Mouse (Mus musculus): ENCODE results near the gene Papolb. TPM values are rescaled to one million over a fixed set of nuclear protein-coding genes. Genes with fewer than 3 reads are reported as not detected.
A peak's percentile ranks its signal among the peaks of the same experiment; 100 is the strongest.

Gene Papolb
- total RNA-seq, 2 experiments from 2014 or later = 0.77 to 0.96 TPM

GRCm38 (mm10) chr5:142512112-142512511, 17.8 kb downstream of the Papolb start:
- Histone ChIP-seq H3K27ac (no peak overlapping the region), H3K4me3 (no peak overlapping the region)
- intact Hi-C loops (cut with DNase I) = no loop called here
- no peak for DNase-seq (ENCODE audit: extremely low spot score in 1 of 2, low spot score in 2 of 2)
- no peak for TF ChIP-seq CTCF (IDR thresholded peaks at IDR 0.05)

- TF ChIP-seq CTCF (IDR thresholded peaks at IDR 0.05) = no peak
- Histone ChIP-seq H3K27ac (no peak overlapping the region), H3K4me3 (no peak overlapping the region)
- no peak for DNase-seq (ENCODE audit: extremely low spot score in 1 of 2, low spot score in 2 of 2)
- intact Hi-C loops (cut with DNase I) = no loop called here
Observed at GRCm38 (mm10) chr5:142510061-142510414, 19.8 kb downstream of the Papolb start.

DNA sequence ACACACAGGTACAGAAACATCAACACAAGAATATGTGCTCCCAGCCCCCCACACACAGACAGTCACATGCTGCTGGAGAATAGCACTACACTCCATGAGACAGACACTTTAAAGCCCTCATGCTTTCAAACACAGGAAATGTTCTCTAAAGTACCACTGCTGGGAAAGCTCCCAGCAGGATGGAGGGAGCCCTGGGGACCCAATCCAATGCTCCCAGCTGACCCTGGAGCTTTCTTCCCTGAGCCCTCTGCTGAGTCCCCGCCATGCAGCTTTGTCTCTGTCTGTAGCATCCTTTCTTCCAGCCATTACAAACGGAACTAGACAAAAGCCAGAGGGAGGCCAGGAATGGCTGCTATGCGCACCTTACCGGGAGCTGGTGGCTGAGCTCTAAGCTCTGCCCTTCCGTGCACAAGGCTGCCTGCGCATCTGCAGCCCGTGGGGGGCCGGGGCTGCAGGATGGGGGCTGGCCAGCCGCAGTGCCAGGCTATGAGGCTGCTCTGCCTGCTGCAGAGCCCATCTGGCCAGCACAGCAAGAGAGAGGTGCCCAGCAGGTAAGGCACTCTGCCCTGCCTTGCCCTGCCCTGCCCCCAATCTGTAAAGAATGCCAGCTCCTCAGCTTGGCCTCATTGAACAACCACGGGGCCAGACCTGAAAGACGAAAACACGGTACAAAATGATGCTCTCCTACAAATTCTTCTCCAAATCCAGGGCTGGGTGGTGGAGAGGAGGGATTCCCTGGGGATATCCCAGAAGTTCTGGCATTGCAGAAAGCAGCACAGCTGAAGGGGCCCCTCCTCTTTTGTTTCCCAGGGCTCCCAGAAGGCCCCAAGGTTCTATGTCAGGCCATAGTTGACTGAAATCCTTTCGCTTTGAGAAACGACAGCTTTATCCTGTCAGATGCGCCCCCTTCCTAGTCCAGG, 20.5 kb downstream of the Papolb start:
- H3K27ac ChIP-seq = no peak overlapping the region
- intact Hi-C loops (cut with DNase I) = no loop called here
- no peak for DNase-seq (ENCODE audit: extremely low spot score in 1 of 2, low spot score in 2 of 2)
- no peak for TF ChIP-seq CTCF (IDR thresholded peaks at IDR 0.05)
- no peak overlapping the region for H3K4me3 ChIP-seq

DNA sequence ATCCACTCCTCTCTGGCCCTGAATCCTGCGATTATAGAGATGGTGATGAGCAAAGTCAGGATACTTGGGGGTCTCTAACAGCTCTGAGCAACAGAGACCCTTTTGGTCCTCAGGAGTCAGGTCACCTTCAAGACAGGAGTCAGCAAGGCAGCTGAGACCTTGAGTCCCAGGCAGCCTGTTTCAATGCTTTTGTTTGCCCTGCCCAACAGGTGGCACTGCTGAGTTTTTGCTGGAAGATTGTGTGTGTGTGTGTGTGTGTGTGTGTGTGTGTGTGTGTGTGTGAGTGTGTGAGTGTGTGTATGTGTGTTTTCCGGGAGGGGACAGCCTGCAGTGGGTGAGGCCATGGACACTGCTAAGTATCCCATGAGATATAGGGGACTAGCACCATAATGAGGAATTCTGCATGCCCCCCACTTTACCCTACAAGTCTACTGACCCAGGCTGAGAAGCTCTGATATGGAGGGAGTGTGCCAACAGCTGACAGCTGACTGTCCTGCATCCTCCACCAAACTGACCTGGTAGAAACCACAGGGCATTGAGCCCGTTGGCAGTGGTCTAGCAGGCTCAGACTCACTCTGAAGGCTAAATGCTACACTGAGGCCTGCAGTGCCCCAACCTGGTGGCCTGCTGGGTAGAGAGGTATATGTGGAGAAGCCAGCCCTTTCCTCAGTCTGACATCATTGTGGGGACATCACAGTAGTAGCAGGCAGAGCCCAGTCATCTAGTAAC, 24.0 kb downstream of the Papolb start:
- Histone ChIP-seq H3K27ac (no peak overlapping the region), H3K4me3 (no peak overlapping the region)
- DNase-seq (ENCODE audit: extremely low spot score in 1 of 2, low spot score in 2 of 2) = no peak
- intact Hi-C loops (cut with DNase I) = no loop called here
- TF ChIP-seq CTCF (IDR thresholded peaks at IDR 0.05) = peak; percentile 10; the same call in 1 of the 2 replicates

DNA sequence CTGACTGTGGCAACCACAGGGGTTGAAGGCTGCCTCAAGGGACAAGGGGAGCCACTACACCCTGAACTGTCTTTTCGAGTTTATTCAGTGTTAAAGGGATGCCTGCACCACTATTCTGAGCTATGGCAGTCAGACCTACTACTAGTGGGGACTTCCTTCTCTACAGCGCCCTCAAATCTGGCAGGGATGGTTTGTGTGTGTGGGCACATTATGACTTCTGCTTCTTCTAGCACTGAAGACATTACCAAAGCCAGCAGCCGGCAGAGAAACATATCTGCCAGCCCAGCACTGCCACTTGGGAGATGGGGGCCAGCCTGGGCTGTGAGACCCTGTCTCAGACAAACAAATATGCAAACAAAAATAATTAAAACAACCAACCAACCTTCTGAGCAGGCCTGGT, 25.7 kb downstream of the Papolb start:
- intact Hi-C loops (cut with DNase I) = loop anchor here (5.0 kb wide), 2 partner anchors 113 to 213 kb away; no protein-coding TSS in a partner anchor
- no peak for TF ChIP-seq CTCF (IDR thresholded peaks at IDR 0.05)
- H3K4me3 ChIP-seq = no peak overlapping the region
- DNase-seq (ENCODE audit: extremely low spot score in 1 of 2, low spot score in 2 of 2) = no peak
- H3K27ac ChIP-seq = no peak overlapping the region

- peak; percentile 77 to 79 for DNase-seq (ENCODE audit: extremely low spot score in 1 of 2, low spot score in 2 of 2)
- TF ChIP-seq CTCF (IDR thresholded peaks at IDR 0.05) = peak; percentile 76
- intact Hi-C loops (cut with DNase I) = loop anchor here (5.0 kb wide), 2 partner anchors 115 to 215 kb away; no protein-coding TSS in a partner anchor
- Histone ChIP-seq H3K27ac (no peak overlapping the region), H3K4me3 (no peak overlapping the region)
Observed at GRCm38 (mm10) chr5:142502414-142502813, 27.5 kb downstream of the Papolb start.

- no peak for DNase-seq (ENCODE audit: extremely low spot score in 1 of 2, low spot score in 2 of 2)
- intact Hi-C loops (cut with DNase I) = loop anchor here (5.0 kb wide), 2 partner anchors 116 to 216 kb away; no protein-coding TSS in a partner anchor
- Histone ChIP-seq H3K27ac (no peak overlapping the region), H3K4me3 (no peak overlapping the region)
- no peak for TF ChIP-seq CTCF (IDR thresholded peaks at IDR 0.05)
Observed at GRCm38 (mm10) chr5:142500918-142501317, 29.0 kb downstream of the Papolb start.

DNA sequence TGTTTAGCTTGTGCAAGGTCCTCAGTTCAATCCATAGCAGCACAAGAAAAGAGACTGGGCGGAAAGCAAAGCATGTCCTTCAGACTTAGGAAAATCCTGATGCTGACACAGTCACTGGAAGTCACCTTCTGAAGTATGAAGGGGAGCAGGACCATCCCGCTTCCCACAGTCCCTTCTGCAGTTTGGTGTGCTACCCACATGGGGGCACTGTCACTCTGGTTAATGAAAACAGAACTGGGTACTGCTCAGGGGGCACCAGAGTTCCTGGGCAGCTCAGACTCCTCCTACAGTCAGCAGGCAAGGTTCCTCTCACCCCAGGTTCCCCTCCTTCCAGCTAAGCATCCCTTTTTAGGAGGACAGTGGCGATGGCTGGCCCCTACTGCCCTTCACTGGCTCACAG, 30.9 kb downstream of the Papolb start:
- H3K27ac ChIP-seq = no peak overlapping the region
- no peak overlapping the region for H3K4me3 ChIP-seq
- intact Hi-C loops (cut with DNase I) = loop anchor here (1.0 kb wide), 1 partner anchor 52 kb away; the partner anchor contains the start of gene Radil
- no peak for DNase-seq (ENCODE audit: extremely low spot score in 1 of 2, low spot score in 2 of 2)
- peak; percentile 72 for TF ChIP-seq CTCF (IDR thresholded peaks at IDR 0.05)

DNA sequence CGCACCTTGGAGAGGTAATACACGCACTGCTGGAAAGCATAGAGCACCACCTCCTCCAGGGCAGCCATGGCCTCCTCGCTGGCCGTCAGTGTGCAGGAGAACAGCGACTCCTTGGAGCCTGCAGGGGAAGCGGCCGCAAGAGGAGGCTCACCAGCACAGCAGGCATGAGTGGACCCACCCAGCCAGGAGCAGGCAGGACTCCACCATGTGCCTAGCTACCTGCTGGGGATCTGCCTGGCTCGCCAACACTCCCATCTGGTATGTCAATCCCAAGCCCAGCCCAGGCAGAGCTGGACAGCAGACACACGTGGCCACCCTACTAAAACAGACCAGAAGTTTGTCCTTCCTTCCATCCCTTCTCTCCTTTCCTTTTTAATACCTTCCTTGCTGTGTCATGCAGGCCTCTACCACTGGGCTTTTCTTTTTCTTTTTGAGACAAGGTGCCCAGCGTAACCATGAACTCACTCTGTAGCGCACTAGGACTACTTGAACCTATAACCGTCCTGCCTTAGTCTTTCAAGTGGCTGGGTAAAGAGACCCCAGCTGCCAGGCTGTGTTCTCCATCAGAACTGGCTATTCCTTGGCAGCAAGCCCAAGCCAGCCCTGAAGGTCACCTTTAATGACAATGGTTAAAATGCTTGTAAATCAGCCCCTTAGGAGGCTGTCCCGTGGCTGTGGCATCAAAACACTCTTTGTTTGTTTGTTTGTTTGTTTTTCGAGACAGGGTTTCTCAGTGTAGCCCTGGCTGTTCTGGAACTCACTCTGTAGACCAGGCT, 34.4 kb downstream of the Papolb start:
- Histone ChIP-seq H3K4me3 (no peak overlapping the region), H3K27ac (no peak overlapping the region)
- no peak for DNase-seq (ENCODE audit: extremely low spot score in 1 of 2, low spot score in 2 of 2)
- intact Hi-C loops (cut with DNase I) = no loop called here
- no peak for TF ChIP-seq CTCF (IDR thresholded peaks at IDR 0.05)

GRCm38 (mm10) chr5:142493307-142493706, 36.6 kb downstream of the Papolb start:
- Histone ChIP-seq H3K27ac (no peak overlapping the region), H3K4me3 (no peak overlapping the region)
- TF ChIP-seq CTCF (IDR thresholded peaks at IDR 0.05) = no peak
- intact Hi-C loops (cut with DNase I) = no loop called here
- DNase-seq (ENCODE audit: extremely low spot score in 1 of 2, low spot score in 2 of 2) = no peak

GRCm38 (mm10) chr5:142489955-142490707, 39.7 kb downstream of the Papolb start:
- TF ChIP-seq CTCF (IDR thresholded peaks at IDR 0.05) = no peak
- Histone ChIP-seq H3K27ac (no peak overlapping the region), H3K4me3 (no peak overlapping the region)
- intact Hi-C loops (cut with DNase I) = no loop called here
- no peak for DNase-seq (ENCODE audit: extremely low spot score in 1 of 2, low spot score in 2 of 2)
